Mouse (Mus musculus): ENCODE measurements at regions not wholly inside any gene's neighbourhood (a gene's known extent, or its start where the extent isn't known, plus 50 kb on each side); places are given as distances from the start of the nearest gene placed in this dataset.
"Not testable (repeated sequence)": the region's sequence is repeated elsewhere in the genome, so short reads cannot be mapped to it uniquely, and the experiment has no call there.

DNA sequence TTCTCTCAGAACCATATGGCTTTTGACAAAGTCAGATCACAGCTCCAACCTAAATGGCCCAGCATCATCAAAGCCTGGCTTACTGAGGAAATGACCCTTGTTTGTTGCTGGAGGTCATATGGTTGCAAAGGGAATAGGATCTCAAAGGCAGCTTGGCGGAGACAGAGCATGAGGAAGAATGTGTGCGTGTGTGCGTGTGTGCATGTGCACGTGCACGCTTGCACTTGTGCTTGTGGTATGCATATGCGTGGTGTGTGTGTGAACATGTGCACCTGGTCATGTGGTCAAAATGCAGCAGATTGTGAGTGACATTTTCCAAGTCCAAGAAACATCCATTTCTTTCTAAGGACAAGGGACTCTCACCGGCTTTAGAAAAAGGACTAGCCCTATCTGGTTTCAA lies 216.9 kb downstream of the Dact1 start:
- no peak for DNase-seq (ENCODE audit: low spot score in 2 of 2)

DNA sequence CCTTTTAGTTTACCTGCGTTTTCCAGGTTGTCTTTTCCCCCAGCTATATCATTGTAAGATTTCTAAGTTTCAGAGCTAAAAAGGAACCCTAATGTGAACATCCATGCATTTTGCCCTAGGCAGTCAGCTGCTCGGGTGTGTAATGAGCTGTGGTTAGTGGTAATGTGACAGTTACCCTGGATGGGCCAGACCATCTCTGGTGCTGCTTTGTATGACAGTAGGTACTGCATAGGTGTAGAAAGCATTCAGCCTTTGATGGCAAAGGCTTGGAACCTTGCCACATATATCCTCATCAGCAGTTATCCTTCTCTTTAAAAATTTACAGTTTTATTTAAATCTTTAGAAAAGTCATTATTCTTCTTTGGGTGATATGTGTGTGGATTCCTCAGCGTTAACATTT lies 222.5 kb downstream of the Dact1 start:
- no peak for DNase-seq (ENCODE audit: low spot score in 2 of 2)

DNA sequence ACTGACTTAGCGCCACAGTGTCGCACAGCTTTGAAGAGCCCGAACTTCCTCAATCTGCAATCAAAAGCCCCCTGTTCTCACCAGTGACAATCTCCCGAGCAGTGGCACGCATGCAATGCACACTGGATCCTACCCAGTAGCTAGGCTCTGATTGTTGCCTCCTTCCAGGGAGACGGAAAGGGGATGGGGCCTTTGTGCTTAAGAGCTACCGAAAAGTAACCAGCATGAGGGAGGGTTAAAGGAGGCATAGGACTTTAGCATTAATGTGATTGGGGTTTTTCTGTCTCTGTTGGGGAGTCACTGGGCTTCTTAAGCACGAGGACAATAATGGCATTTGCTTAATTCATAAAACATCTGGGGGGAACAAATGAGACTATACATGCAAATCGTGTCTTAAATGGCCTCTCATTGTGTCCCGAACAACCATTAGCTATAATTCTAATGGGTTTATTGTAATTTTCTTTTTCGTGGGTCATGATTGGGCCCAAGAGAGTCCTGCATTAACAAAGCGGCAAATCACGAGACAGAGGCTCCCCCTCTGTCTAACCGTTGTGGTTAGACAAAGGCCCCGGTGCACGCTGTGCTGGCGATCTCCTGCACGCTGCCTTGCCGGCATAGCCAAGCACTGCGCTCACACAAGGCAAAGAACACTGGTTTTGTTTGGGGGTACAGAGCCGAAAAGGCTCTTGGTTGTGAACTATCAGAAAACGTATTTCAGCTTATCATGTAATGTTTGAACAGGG lies 223.2 kb downstream of the Dact1 start:
- DNase-seq (ENCODE audit: low spot score in 2 of 2) = no peak

DNA sequence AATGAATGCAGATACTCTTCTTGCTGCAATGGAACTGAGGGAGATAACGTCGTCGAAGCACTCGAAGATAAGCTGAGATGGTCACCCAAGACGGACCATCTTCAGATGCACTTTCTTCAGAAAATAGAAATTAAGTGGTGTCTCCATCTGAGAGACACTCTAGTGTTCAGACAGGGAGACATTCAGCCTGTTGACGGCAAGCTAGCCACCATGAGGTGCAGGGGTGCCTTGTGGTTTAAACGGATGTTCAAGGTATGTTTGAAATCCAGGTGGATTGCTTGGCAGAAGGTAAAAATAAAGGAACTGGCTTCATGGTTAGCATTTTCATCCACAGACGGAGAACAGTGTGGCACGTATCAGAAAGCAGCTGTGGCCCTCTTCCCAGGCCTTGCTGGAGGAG lies 224.0 kb downstream of the Dact1 start:
- DNase-seq (ENCODE audit: low spot score in 2 of 2) = no peak

DNA sequence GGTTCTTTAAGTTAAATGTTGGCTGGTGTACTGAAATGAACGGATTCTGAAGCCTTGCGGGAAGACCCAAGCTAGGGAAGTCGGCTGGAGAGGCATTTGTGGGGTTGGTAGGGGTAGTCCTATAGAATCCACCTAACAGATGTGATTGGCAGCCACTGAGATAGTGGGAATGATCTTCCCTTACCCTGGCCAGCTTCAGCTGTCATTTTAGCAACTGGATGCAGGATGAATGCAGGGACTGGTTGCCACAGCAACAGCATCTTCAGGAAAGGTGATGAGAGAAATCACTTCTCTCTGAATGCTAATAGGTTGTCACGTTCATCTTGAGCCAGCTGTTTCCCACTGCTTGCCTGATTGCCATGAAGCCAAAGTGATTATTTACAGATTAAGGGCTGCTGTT lies 224.5 kb downstream of the Dact1 start:
- no peak for DNase-seq (ENCODE audit: low spot score in 2 of 2)

DNA sequence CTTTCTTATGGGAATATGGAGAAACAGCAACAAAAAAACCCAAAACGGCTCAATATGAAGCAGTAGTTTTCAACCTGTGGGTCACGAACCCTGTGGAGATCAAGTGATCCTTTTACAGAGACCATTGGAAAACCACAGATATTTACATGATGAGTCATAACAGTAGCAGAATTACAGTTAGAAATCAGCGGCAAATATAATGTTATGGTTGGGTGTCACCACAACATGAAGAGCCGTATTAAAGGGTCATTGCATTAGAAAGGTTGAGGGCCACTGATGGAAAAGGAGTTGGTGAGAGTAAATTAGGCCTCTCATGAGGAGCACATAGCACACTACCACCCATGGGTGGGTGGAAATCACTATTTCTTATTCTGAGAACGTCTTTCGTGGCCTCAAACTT lies 225.6 kb downstream of the Dact1 start:
- no peak for DNase-seq (ENCODE audit: low spot score in 2 of 2)

DNA sequence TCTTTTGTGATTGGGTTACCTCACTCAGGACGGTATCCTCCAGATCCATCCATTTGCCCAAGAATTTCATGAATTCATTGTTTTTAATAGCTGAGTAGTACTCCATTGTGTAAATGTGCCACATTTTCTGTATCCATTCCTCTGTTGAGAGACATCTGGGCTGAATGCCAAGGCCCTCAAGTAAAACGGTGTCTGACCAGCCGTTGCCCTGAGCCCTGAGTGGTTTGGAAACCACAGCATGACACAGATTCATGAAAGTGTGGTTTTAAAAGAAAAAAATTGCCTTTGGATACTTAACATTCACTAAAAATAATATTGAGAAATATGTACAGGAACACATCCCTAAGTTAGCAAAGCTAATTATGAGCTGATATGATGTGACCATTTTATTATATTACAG lies 226.1 kb downstream of the Dact1 start:
- DNase-seq (ENCODE audit: low spot score in 2 of 2) = not testable (repeated sequence)

DNA sequence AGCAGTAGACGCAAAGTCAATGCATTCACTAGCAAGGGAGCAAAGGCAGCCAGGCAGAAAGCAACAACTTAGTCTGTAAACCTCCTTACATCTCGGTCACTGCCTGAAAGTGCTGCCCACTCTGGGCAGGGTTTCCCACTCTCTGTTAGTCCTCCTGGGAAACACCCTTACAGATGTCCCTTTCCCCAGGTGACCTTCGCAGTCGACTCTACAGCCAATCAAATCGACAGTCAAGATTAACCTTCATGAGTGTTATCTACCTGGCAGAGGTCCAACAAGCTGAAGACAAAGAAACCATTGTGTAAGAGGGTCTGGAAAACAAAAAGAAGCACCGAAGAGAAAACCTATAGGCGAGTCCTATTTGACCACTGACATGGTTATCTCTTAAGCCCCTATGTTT lies 229.0 kb downstream of the Dact1 start:
- DNase-seq (ENCODE audit: low spot score in 2 of 2) = no peak

DNA sequence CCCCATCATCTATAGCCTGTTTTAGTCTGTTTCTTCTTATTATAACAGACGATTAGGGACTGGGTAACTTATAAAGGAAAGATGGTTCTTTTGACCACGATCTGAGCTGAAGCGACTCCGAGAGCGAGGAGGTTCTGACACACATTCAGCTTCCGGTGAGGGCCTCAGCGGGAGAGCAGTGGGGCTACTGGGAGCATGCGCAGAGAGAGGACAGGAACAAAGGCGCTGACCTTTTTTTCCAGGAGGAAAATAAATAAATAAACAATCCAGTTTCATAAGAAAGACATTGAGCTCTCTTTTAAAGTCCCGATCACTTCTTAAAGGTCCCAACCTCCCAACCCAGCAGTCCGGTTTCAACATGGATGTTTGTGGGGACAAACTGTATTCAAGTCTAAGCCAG lies 230.6 kb downstream of the Dact1 start:
- no peak for DNase-seq (ENCODE audit: low spot score in 2 of 2)

DNA sequence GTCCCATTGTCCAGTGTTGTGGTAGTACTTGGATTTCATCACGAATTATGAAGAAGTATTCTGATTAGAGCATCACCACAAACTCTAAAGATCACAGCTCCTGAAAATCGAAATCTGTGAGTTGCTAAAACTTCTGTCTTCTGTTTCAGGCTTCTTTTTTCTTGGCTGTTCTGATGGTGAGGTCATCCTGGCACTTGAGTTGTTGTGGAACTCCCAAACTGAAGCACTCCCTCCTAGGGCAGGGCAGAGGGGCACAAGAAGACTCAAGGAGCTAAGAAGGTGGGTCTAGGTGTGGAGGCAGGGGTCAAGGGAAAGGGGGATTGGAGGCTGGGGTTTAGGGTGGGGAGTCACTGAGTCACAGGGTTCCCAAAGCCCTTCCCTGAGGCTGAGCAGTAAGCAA lies 232.3 kb downstream of the Dact1 start:
- no peak for DNase-seq (ENCODE audit: low spot score in 2 of 2)

DNA sequence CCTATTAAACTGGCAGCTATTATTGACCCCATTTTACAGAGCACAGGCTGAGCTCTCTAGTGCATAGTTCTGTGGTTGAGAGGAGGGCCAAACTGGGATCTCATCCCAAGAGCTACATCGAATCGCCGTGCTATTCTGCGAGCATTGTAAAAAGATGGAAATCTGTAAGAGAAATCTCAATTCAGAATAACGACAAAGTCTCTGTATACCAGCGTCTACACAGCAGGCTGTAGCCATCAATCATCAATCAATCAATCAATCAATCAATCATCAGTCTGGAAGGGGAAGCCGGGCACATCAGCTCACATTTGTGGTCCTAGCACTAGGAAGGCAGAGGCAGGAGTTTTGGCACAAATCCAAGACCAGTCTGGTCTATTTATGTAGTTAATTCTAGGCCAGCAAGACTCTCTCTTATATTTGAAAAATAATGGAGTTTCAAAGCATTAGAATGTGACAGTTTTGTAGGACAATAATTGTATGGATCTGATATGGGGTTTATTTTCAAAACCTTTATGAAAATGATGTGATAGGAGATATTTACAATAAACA lies 234.0 kb downstream of the Dact1 start:
- DNase-seq (ENCODE audit: low spot score in 2 of 2) = no peak

DNA sequence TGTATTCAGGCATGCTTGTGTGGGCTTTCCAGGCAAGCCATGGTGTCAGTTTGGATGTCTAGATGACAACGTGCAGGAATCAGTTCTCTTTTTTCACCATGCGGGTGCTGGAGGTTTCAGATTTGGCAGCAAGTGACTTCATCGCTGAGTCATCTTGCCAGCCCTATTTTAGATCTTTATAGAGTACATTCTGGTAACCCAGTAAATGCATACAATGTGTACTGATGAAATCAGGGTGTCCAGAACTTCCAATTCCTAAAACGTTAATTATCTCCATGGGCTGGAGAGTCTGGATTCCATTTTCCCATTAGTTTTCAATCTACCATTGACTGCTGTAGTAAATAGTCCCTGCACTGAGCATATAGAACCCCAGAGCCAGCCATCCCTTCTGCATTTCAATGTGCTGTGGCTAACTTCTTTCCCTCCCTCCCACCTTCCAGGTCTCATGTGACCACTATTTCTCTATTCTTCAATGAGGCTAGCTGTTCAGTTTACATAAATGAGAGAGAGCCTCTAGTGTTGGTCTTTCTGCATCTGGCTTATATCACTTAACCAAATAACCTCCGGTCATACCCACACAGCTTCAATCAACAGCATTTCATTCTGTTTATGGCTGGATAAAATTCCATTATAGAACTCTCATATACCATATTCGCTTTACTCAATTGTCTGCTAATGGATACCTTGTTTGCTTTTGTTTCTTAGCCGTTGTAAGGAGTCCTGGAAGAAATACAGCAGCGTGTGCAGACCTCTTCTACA lies 234.9 kb downstream of the Dact1 start:
- DNase-seq (ENCODE audit: low spot score in 2 of 2) = peak in 1 of 2 experiments; percentile 34

DNA sequence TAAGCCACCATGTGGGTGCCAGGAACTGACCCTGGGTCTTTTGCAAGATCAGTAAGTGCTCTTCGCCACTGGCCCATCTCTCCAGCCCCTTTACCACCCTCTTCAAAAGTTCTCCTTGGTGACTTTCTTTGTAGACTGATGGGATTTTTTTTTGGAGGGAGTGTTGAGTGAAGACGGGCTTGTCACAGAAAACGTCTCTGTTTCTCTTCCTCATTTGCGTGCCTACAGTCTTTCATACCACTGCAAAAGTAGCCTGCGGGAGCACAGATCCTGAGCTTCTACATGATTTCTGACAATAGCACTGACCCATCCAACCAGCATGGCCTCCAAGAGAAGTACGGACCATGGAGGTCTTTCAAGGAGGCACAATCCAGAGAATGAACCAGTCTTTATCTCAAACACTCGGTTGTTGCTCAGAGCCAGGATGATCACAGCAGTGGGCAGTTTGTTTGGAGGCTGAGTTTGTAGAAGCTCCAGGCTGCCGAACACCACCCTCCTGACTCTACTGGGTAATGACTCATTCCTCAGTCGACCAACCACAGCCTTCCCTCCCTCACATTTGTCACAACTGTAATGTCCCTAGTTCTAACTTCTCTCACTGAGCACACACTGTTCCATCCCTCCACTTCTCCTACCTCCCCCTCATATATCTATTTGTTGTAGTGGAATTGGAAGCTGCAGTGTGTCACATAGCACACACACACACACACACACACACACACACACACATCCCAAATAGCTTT lies 237.0 kb downstream of the Dact1 start:
- no peak for DNase-seq (ENCODE audit: low spot score in 2 of 2)

DNA sequence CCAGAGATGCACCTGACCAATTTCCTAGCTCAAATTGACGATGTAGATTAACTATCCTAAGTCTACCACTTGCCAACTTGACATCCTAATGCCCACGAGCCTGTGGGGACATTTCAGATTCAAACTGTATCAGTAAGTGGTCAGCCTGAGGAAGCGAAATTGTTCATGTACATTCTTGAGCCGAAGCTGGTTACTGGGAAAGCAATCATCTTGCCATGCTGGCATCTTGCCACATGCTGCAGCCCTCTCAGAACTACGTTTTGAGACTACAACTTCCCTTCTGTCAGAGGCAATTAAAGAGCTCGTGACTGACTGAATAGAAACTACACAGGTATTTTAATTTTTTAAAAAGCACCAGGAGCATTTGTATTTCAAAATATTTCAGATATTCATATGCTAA lies 239.7 kb downstream of the Dact1 start:
- DNase-seq (ENCODE audit: low spot score in 2 of 2) = no peak

DNA sequence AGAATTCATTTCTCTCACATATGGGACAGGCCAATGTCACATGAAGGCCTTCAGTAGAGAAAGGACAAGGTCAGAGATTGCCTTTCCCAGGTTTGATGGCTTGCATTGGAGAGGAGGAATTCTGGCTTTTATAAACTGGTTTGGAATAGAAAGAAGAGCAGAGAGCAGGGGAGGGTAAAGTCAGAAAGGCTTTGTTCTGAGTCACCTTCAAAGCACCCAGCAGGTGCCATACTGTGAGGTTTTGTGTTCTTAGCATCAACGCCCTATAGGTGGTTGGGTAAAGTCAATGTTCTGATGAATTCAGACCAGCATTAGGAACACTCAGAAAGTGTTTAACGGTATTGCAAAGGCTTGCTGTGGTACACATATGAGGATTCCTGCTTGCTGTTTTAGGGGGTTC lies 244.5 kb downstream of the Dact1 start:
- no peak for DNase-seq (ENCODE audit: low spot score in 2 of 2)

DNA sequence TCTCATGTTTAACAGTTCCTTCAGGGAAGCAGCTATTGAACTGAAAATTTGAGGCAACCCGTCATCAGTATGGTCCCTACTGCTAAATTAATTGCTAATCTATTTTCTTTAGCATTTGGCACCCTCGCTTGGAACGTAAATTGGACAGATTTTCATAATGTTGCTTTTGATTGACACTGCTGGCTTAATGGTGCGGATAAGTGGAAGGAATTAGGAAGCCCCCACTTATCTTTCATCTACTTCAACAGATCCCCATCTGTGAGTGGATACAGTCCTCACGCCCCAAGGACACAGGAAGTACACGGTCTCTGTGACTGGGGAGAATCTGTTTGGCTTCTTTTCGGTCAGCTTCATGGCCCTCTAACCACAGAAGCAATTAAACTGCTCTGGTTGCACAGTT lies 251.6 kb downstream of the Dact1 start:
- DNase-seq (ENCODE audit: low spot score in 2 of 2) = no peak

DNA sequence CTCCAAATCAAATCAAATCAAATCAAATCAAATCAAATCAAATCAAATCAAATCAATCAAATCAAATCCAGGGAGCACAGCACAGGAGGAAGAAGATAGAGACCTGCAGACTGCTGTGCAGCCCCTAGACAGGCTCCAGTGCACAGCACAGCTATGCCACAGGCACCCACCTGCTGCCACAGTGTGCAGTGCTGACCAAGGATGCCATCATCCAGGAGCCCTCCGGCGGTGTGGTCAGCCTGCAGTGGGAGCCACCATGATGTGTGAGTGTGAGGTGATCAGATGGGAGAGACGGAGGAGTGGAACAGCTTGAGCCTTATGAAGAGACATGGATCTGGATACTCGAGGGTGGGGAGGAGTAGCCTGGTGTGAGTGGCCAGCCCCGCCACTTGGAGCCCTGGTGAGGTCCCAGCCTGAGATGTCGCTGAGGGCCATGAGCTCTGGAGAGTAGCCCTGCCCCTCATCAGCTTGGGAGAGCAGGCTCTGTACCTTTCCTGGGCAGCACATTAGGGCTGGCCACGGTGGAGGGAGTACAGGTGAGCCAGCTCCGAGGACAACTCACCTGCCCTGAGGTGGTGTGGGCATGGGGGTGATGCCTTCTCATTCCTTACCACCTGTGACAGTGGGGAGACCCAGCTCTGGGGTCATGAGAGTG lies 252.4 kb downstream of the Dact1 start:
- DNase-seq (ENCODE audit: low spot score in 2 of 2) = no peak

DNA sequence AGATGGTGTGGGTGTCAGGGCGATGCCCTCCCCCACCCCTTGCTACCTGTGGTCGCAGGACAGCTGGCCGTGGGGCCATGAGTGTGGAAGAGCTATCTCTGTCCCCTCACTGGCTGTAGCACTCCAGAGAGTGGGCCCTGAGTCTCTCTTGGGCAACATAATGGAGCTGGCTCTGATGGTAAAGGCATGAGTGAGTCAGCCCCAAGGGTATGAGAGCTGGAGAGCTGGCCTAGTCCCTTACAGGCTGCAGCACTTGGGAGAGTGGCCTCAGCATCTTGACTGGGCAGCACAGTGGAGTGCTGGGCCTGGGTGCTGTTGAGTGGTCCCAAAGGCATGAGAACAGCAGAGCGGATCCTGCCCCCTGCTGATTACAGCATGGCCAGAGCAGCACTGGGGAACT lies 253.5 kb downstream of the Dact1 start:
- DNase-seq (ENCODE audit: low spot score in 2 of 2) = no peak

DNA sequence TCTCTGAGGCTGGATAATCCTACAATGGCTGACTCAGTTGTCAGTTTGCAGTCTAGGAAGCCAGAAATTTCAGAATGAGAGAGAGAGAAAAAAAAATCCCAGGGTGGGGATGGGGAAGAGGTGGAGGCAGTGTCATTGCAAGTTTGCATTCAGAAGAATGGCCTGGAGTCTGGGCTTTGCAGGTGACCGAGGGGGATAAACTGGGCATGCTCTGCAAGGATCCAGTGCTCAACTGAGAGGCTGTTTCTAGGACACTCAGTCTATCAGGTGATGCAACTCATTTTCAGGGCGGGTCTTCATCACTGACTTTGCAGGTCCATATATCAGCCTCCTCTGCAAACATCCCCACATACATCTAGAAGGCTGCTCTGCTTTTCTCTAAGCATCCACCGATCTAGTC lies 256.7 kb downstream of the Dact1 start:
- no peak for DNase-seq (ENCODE audit: low spot score in 2 of 2)

DNA sequence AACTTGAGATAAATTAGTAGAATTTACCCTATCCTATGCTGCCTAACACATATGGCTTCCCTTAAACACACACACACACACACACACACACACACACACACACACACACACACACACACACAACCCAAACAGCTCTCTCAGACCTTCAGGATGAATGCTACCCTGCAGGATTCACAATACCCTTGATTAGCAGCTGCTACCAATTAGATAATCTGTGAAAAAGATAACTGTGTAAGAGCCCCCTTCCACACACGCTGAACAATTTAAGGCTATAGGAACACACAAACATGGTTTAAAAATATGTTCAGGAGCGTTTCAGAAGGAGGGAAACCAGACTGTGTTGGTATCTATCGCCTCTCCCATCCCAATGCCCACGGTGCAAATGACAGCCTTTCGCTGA lies 258.6 kb downstream of the Dact1 start:
- DNase-seq (ENCODE audit: low spot score in 2 of 2) = no peak

DNA sequence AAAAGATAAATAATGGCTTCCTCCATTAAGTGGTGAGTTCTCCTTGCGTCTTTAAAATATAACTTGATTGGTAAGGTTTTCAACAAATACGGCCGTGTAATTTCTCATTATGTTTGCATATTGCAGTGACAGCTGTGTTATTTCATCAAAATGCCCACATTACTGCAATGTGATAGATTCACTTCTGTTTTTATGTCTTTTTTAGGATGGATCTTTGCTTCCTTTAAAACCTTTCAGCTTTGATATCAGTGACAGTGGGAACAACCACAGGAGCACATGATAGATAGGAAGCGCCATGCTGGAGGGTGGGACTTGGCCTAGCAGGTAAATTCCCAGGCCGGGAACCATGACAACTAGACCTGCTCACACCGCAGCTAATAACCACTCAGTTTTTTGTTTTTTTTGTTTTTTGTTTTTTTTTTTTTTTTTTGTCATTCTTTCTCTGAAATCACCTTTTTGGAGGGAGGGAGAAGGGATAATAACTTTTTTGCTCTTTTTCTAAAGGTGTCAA lies 259.3 kb downstream of the Dact1 start:
- no peak for DNase-seq (ENCODE audit: low spot score in 2 of 2)

All from layer of hippocampus, postnatal 14 days (tissue).